Mouse (Mus musculus) heart, postnatal 25 days (tissue): ENCODE results near the gene Nhsl1. TPM values are rescaled to one million over a fixed set of nuclear protein-coding genes. Genes with fewer than 3 reads are reported as not detected.

Experiments
- DNase-seq: peaks from one replicate; pipeline ENCODE4 v3.0.0; 2022; ENCODE audit warnings: low spot score
- intact Hi-C: fragments of 180-260 bp; cut with DNase I; formaldehyde crosslinking; loops from one replicate; pipeline ENCODE4 v1.15.1; 2025
- total RNA-seq, 2 experiments: library from RNA; stranded (reverse); gene quantifications; 2 replicates each; pipeline ENCODE4 v1.2.3; 2021

The Nhsl1 gene
- 10 to 100 TPM; 19.2 to 21.4 TPM for total RNA-seq

DNA sequence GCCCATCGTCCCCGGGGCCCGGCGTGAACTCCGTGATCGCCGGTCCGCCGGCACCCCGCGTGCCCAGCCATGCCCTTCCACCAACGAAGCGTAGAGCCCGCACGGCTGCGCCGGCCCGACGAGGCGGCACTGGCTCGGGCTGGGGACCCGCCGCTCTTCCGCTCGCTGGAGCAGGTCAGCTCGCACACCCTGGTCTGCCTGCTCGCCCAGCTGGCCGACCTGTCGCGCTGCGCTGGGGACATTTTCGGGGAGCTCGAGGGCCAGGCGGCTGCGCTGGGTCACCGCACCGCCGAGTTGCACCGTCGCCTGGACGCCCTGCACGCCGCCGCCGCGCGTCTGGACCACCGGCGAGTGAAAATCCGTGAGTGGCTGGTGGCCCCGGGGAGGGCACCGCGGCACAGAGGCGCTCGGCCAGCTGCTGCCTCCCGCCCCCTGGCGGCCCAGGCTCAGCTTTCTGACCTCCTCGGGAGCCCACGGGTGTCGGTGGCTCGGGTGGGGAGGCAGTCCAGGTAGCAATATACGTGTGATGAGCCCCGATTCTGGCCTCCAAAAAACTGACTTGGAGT is at the start of gene Nhsl1:
Gene Nhsl1 (plus strand): TSS at position 70 of the 566 bp plus-strand sequence.
- peak; percentile 38 for DNase-seq

DNA sequence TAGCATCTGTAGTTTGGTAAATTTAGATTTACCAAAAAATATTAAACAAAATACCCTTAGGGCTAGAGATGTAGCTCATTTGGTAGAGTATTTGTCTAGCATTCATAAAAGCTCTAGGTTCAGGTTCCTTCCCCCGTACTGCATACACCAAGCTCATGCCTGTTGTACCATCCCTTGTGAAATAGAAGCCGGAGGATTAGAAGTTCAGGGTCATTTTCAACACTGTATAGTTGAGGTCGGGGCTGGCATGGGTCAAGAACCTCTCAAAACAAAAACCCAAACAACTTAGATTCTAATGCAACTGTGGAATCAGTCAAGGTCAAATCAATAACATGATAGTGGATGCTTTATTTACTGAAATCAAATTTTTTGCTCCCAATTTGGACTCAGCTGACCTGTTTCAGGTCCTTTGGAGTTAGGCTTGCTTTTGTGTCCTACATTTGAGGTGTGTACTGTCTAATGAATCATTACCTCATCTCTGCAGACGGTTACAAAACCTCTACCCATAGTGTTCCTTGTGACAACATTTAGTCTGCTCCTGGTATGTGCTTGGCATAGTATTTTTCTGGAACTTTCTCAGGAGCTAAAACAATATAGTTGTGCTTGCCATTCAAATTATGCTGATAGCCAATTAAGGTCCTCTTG is 42.6 kb upstream of the Nhsl1 start:
- intact Hi-C loops = no loop called here
- no peak for DNase-seq

More for the DNA sequence above, at the start of gene Nhsl1:
- intact Hi-C loops = loop anchor here (5.0 kb wide), 1 partner anchor 82 kb away; no protein-coding TSS in a partner anchor

DNA sequence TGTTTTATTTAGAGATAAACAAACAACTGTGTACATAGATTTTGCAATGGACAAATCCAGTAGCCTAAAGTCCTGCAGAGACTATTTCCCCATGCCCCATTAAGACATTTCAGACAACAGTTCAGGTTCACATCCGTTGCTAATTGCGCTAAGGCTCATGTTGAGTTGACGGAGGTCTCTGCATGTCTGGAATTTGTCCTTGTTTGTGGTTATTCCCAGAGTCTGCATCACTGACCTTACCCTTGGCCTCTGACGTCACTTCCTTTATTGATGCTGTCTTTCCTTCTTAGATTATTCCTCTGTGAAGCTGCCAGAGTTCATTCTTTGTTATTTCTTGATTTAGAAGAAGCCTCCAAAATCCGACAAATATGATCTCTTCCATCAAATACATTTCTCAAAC is 34.8 kb upstream of the Nhsl1 start:
- DNase-seq = no peak
- intact Hi-C loops = no loop called here

- no peak for DNase-seq
- intact Hi-C loops = no loop called here
Observed at GRCm38 (mm10) chr10:18289512-18289911, 29.3 kb upstream of the Nhsl1 start.

DNA sequence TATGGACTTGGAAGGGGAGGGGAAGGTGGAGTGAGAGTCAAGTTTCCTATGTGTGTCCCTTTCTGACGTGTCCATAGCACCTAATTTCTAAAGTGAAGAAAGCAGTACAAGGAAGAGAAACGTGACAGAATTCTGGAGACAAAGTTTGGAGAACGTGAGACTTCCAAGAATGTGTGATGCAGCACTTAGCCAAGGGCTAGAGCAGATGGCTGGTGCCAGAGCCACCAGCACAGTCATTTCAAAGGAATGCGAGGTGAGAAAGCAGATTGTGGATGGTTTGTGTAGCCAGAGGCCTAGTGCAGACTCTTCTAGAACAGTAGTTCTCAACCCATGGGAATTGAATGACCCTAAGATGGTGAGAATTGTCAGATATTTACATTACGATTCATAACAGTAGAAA is 13.7 kb upstream of the Nhsl1 start:
- intact Hi-C loops = no loop called here
- no peak for DNase-seq

DNA sequence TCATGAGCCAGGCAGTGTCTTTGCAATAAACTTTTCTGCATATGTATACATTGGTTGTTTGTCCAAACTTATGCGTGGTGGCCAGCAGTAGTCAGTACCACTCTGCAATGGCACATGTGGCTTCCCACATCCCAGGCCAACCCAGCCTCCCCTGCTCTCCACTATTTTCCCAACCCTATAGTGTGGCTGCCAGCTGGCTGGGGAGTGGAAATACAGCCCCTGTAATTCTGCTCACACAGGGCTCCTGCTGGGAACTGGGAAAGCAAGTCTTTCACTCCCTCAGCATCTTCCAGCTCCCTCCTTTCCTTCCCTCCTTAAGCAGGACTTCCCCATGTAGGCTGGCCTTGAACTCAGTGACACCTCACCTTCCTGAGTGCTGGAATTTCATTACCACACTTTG is 3.7 kb upstream of the Nhsl1 start:
- intact Hi-C loops = loop anchor here (5.0 kb wide), 1 partner anchor 78 kb away; no protein-coding TSS in a partner anchor

GRCm38 (mm10) chr10:18317521-18317920 is 1.3 kb upstream of the Nhsl1 start:
- intact Hi-C loops = loop anchor here (5.0 kb wide), 1 partner anchor 80 kb away; no protein-coding TSS in a partner anchor
- no peak for DNase-seq

More for the DNA sequence above, 3.7 kb upstream of the Nhsl1 start:
- DNase-seq = no peak

- intact Hi-C loops = loop anchor here (5.0 kb wide), 1 partner anchor 81 kb away; no protein-coding TSS in a partner anchor
- DNase-seq = peak; percentile 45
Observed at GRCm38 (mm10) chr10:18317961-18318915, 547 bp upstream of the Nhsl1 start.

DNA sequence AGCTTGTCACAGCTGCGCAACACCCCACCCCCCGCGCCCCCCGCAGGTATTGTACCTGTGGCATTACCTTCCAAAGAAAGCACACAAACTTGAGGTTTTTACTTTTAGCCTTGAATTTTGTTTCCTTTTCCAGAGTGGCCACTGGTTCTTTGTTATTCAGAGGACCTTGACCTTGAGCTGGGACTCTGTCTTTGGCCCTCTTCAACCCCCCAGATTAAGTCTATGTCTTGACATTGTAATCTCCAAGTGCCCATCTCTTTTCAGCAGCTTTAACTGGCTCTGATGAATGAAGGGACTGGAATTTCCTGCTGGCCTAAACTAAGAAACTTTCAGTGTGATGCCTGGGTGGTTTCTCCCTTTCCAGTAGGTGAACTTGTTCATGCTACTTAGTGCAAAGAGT is 906 bp downstream of the Nhsl1 start:
- intact Hi-C loops = loop anchor here (2.0 to 5.0 kb wide), 3 partner anchors 67 to 208 kb away; no protein-coding TSS in a partner anchor
- DNase-seq = no peak

DNA sequence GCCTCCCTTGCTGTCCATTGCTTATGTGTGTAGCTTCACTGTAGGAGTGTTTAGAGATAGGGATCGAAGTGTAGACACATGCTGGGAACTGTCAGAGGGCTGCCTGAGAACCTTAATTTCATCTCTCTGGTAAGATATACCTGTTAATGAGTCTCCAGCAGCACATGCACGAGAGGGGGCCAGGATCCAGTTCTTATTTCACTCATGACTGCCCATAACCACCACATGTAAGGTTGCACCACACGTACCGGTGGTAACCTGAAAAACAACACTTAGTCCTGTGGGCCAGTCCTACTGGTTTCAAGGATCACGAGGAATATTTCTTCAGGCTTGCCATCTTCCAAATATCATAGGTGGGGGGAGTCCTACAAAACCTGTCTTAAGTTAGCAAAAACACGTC is 3.1 kb downstream of the Nhsl1 start:
- intact Hi-C loops = loop anchor here (2.0 to 5.0 kb wide), 2 partner anchors 65 to 205 kb away; no protein-coding TSS in a partner anchor
- DNase-seq = no peak

GRCm38 (mm10) chr10:18323701-18324100 is 4.9 kb downstream of the Nhsl1 start:
- intact Hi-C loops = loop anchor here (5.0 kb wide), 1 partner anchor 204 kb away; no protein-coding TSS in a partner anchor
- no peak for DNase-seq

DNA sequence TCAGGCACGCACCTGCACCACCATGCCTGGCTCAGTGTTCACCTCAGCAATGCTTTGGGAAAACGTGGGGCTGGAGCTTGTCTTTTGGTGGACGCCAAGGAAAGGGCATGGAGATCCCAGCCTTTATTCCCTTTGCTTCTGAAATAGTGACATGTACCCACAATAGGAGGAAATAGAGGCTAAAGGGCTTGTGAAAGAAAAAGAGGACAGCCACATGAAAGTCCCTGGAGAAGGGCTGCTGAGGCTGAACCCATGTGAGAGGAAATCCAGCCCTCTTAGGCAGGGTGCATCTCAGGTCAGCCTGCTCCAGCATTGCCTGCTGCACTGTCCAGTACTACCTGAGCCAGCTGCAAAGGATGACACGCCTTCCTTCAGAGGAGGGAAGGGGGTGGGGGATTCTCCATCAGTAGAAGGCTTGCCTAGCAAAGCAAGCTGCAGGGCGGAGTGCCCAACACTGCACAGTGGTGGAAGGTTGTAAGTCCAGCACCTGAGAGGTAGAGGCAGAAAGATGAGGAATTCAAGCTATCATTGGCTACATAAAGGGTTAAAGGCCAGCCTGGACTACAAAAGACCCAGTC is 9.6 kb downstream of the Nhsl1 start:
- DNase-seq = no peak
- intact Hi-C loops = no loop called here

GRCm38 (mm10) chr10:18329096-18330038 is 10.6 kb downstream of the Nhsl1 start:
- peak; percentile 21 for DNase-seq
- intact Hi-C loops = no loop called here

DNA sequence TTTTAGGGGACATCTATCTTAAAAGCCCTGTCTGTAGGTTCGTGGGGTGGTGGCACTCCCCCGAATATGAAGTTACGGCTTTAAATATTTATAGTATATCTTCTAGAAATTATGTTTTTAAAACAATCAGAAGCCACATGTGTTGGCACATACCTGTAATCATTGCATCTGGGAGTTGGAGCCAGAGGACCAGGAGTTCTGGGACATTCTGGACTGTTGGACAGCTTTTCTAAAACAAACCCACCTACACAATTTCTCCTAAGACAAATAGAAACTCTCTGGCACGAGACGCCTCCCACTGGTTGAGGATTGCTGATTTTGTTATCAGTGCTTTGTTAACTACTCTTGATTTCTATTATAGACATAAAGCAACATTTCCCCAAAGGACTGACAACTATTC is 11.7 kb downstream of the Nhsl1 start:
- intact Hi-C loops = no loop called here

DNA sequence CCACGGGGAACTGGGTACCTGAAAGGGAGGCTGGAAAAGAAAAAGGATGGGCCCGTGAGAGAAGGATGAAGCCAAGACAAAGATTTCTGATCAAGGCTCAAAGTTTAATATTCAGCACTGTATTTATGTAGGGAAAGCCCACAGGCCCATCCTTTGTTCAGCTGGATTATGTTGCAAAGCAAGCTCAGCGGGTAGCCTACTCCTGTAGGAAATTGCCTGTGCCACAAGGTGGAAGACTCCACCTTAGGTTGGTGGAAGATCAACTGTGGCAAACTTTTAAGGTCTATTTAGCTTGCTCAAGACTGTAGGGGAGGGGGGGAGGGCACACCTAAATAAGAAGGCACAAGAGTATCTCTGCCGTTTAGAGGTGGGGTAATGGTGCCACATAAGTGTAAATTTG is 14.8 kb downstream of the Nhsl1 start:
- no peak for DNase-seq
- intact Hi-C loops = no loop called here

More for the DNA sequence above, 11.7 kb downstream of the Nhsl1 start:
- no peak for DNase-seq

DNA sequence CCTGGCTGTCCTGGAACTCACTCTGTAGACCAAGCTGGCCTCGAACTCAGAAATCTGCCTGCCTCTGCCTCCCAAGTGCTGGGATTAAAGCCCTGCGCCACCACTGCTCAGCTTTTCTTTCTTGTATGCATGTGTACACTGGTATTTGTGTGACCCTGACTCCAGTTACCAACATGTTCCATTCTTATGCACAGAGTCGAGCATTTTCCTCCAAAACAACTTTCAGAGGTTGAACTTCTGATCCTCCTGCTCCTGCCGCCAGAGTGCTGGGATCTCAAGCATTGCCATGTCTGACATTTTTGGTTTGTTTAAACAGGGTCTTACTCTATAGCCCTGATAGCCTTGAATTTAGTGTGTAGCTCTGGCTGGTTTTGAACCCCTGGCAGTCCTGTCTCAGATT is 15.4 kb downstream of the Nhsl1 start:
- intact Hi-C loops = no loop called here
- no peak for DNase-seq

DNA sequence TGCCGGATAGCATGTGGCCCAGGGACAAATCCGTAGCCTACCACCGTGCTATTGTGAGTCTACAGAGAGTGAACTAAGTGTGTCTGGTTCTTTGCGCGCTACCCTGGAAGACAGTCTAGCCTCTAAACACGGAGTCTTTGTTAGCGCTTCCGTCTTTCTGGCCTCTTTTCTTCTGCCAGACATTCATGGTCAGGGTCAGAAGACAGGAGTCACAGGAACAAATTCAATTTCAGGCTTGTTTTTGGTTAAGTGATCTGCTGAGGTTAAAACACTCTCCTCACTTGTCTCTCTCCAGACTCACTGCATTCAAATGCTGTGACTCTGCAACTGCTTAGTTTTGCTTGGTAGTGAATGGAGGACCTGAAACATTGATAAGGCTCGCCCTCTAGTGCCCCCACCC is 15.9 kb downstream of the Nhsl1 start:
- no peak for DNase-seq
- intact Hi-C loops = no loop called here

DNA sequence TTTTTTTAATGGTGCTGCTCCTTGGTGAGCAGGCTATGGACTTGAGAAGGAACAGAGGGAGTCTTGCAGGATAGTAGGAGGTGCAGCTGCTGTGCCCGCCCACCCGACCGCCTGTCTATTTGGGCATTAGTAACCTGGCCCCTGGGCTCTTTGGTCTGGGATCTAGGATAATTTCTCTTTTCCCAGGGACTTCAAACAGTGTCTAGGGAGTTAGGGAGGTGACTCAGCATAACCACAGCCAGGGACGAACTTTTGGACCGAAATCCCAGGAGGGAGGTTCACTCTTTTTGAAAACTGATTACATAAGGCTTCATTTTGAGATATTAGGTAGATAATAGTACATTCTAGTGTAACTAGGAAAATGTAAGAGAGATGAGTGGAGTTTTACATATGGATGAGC is 18.9 kb downstream of the Nhsl1 start:
- intact Hi-C loops = no loop called here

GRCm38 (mm10) chr10:18339386-18339785 is 20.6 kb downstream of the Nhsl1 start:
- no peak for DNase-seq
- intact Hi-C loops = no loop called here

More for the DNA sequence above, 18.9 kb downstream of the Nhsl1 start:
- DNase-seq = no peak
